Mouse (Mus musculus): Measurements from ENCODE around the gene Gm49361.

Gm49361 gene

GRCm38 (mm10) chr14:57619487-57619886 lies 126.4 kb downstream of the Gm49361 start:
- DNase-seq (ENCODE audit: low read depth): peak; percentile 27

- DNase-seq (ENCODE audit: low read depth): no peak
Measured at GRCm38 (mm10) chr14:57617675-57618074, 128.2 kb downstream of the Gm49361 start.

- no peak for DNase-seq (ENCODE audit: low read depth)
Measured at GRCm38 (mm10) chr14:57616339-57616965, 129.5 kb downstream of the Gm49361 start.

- no peak for DNase-seq (ENCODE audit: low read depth)
Measured at GRCm38 (mm10) chr14:57615828-57616227, 130.1 kb downstream of the Gm49361 start.

GRCm38 (mm10) chr14:57611034-57611433 lies 134.9 kb downstream of the Gm49361 start:
- peak; percentile 23 for DNase-seq (ENCODE audit: low read depth)

GRCm38 (mm10) chr14:57609816-57610329 lies 136.0 kb downstream of the Gm49361 start:
- DNase-seq (ENCODE audit: low read depth): no peak

GRCm38 (mm10) chr14:57607500-57607899 lies 138.4 kb downstream of the Gm49361 start:
- peak; percentile 90 for DNase-seq (ENCODE audit: low read depth)

- peak; percentile 11 for DNase-seq (ENCODE audit: low read depth)
Measured at GRCm38 (mm10) chr14:57606663-57607365, 139.1 kb downstream of the Gm49361 start.

GRCm38 (mm10) chr14:57593279-57593678 lies 152.6 kb downstream of the Gm49361 start:
- no peak for DNase-seq (ENCODE audit: low read depth)
